Mouse (Mus musculus) right cerebral cortex, postnatal 10 days (tissue): Measurements from ENCODE around the gene Eml3.
A peak's percentile ranks its signal among the peaks of the same experiment; 100 is the strongest.
"Not testable (repeated sequence)": the region's sequence is repeated elsewhere in the genome, so short reads cannot be mapped to it uniquely, and the experiment has no call there.

ENCODE experiments used
- DNase-seq, 2 experiments: peaks; one replicate each; pipeline ENCODE4 v3.0.0; 2021; ENCODE audit warnings: low spot score in 2 of 2

Eml3 gene

DNA sequence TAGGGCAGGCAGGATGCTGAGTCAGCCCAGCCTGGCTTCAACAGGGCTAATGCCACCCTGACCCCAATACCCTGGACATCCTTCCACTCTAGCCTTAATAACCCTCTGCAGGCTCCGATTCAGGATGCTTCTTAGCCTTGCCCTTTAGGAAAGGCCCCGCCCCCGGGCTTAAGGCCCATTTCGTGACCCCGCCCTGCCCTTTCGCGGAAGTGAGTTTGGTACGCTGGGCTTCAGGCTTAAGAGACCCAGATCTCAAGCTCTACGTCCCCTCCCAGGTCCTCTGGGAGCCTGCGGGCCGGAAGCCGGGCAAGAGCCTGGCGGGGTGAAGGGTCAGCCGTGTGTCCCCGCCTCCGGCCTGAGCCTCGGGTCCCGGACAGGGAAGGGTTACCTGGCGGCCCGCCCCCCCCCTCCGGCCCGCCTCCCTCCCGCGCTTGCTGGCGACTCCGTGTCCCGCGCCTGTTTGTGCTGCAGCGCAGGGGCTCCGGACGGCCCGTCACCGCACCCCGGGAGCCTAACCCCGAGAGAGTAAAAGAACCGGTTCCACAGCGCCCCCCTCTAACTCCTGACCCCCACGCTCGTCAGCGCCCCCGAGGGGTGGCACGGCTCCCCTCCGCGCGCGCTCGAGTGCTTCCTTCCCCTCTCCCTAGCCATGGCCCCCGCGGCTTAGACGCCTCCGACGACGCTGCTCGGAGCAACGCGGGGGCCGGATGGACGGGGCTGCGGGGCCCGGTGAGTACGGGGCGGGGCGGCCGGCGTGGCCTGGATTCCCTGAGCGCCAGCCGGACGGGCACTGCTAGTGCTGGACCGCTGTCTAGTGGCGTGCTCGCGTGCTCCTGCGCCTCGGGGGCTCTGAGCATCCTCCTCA lies at the start of gene Eml3, which contains the start of gene Rom1:
Gene Eml3 (plus strand): TSS at position 329 of the 865 bp plus-strand sequence.
Gene Rom1 (minus strand): TSS at position 133 of the 865 bp plus-strand sequence.
- DNase-seq = peak; percentile 73 to 75

DNA sequence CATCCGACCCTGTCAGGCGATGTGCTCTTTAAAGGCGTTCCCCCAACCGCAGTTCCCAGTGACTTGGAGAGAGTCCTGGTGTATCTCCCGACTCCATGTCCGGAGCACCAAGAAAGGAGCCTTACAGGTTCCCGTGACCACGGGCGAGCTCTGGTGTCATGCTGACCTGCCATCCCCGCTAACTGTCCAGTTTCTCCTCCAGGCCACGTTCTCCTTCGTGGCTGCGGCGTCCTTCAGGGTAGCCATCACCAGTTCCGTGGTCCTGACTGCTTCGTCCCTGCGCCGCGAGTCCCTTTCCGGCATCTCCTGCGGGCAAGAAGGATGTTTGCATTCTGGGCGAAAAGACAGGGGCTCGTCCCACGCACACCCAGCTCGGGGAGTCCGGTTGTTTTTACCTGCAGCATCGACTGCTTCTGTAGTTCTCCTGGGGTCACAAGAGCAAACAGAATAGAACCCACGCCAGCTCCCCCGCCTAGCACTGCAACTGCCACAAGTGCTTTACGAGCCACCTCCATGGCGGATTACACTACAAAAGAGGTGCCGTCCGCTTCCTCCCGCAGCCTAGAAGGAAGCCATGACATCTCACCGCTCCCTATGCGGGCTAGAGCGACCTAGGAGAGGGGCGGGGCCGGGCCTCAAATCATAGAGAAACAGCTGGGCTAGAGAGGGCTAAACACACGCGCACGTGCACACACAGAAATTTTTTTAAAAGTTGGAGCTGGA lies 48.9 kb upstream of the Eml3 start, which contains the start of gene Uqcc3:
Gene Uqcc3 (minus strand): TSS at position 613 of the 723 bp plus-strand sequence.
- DNase-seq = peak; percentile 92 to 94

DNA sequence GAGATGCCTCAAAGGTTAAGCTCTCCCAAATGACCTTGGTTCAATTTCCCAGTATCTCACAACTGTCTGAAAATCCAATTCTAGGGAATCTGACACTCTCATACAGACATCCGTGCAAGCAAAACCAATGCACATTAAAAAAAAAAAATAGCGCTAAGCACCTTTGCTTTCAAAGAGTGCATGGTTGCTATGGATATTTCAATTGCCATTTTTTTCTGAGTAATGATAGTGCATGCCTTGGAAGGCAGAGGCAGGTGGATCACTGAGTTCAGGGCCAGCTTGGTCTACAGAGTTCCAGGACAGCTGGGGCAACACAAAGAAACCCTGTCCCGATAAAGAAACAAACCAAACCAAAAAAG lies 48.3 kb upstream of the Eml3 start:
- DNase-seq = no peak

DNA sequence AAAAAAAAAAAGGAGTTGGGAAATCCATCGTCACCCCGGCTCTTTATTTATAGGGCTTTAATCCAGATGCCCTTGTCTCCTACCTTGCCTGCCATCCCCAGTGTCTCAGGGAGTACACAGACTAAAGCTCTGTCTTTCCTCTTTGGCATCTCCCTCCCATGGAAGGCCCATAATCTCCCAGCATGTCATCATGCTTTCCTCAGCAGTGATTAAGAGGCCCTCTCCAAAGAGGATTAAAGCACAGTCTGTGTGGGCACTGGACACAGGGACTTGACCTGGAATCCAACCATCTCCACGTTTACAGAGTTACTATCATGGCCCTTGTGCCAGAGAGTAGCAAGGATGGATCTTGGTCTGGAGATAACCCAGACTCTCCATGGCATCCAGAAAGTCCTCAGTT lies 45.7 kb upstream of the Eml3 start, which contains the start of the genes Lbhd1 and Gm49403:
Gene Lbhd1 (plus strand): TSS at position 117 of the 400 bp plus-strand sequence.
Gene Gm49403 (plus strand): TSS at position 315 of the 400 bp plus-strand sequence.
- DNase-seq = no peak

- DNase-seq = no peak
Measured at GRCm38 (mm10) chr19:8886916-8887584, 42.3 kb upstream of the Eml3 start.

DNA sequence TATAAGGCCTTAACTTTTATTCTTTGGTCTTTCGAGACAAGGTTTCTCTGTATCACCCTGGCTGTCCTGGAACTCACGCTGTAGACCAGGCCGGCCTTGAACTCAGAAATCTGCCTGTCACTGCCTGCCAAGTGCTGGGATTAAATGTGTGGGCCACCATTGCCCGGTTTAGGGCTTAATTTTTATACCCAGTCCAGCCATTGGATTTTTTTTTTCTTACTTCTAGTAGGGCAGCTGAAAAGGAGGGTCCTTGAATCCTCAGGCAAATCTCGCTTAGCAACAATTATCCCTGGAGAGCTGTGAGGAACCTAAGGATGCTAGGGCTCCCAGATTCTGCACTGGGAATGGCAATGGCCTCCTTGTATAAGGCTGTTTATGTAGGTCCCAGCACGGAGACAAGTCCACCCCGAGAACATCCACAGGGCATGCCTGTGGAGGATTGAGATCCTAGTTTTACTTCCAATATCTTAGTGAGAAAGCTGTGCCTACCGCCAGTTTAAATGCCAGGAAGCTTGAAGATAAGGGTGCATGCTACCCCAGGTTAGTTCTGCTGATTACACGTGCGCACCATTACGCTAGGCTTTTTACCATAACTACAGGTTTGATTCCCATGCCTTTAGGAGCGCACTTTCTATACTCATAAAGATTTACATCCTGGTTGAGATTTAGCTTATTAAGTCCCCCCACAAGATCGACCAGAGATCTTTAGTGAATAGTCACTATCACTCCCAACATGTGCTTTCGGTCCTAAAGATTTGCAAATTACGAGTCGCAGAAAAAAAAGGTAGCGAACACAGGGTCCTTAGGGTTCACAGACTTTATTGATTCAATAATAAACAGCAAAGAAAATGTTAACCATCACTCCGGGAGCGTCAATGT lies 41.5 kb upstream of the Eml3 start:
- peak in 1 of 2 experiments; percentile 13 for DNase-seq

- peak; percentile 97 to 98 for DNase-seq
Measured at GRCm38 (mm10) chr19:8888511-8889385, 40.6 kb upstream of the Eml3 start, which contains the start of the genes 1810009A15Rik and Gm49416. TSS of gene 1810009A15Rik (plus strand) at chr19:8888853. TSS of gene Gm49416 (plus strand) at chr19:8888926.

GRCm38 (mm10) chr19:8892829-8893766 lies 36.3 kb upstream of the Eml3 start, which contains the start of gene Ints5:
TSS of gene Ints5 (plus strand) at chr19:8893005.
- peak; percentile 91 for DNase-seq

- DNase-seq = no peak
Measured at GRCm38 (mm10) chr19:8895397-8895960, 33.9 kb upstream of the Eml3 start.

DNA sequence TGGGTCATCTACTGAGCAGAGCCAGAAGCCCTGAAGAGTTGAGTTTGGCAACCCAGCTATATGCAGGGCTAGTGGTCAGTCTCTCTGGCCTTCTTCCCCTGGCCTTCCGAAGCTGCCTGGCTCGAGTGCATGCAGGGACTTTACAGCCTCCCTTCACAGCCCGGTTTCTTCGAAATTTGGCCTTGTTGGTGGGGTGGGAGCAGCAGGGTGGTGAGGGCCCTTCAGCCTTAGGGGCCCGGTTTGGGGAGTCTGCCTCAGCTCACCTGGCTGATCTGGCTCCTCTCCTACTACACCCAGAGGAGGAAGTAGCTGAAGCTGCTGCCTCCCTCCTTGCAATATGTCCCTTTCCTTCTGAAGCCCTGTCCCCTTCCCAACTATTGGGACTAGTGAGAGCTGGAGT lies 33.1 kb upstream of the Eml3 start:
- DNase-seq = not testable (repeated sequence)

- DNase-seq = peak; percentile 56 to 60
Measured at GRCm38 (mm10) chr19:8897211-8897864, 32.0 kb upstream of the Eml3 start.

DNA sequence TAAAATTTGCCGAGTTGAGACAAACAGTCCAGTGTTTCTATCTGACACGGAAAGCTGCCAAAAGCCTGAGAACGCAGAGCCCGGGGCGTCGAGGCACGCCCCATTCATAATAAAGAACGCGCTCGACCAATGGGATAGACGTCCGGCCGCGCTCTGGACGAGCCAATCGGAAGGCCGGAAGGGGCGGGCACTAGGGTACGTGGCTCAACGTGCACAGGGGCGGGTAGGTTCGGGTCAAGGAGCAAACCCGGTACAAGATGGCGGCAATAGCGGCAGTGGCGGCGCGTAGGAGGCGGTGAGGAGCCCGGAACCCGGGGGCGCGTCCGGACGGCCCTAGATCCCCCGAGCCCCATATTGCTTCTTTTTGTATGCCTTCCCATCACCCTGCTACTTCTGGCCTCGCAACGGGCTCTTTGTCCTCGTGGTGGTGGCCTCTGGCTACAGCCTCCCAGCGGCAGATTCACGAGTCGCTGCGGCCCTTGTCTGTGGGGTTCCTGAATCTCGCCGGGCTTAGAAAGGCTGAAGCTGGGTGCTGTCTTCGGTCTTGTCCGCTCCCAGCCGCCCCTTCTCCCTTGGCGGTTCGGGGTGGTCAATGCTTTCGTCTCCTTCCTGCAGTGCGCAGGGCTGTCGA lies 31.4 kb upstream of the Eml3 start, which contains the start of gene Ganab:
Gene Ganab (plus strand): TSS at position 207 of the 631 bp plus-strand sequence.
- peak; percentile 98 for DNase-seq

DNA sequence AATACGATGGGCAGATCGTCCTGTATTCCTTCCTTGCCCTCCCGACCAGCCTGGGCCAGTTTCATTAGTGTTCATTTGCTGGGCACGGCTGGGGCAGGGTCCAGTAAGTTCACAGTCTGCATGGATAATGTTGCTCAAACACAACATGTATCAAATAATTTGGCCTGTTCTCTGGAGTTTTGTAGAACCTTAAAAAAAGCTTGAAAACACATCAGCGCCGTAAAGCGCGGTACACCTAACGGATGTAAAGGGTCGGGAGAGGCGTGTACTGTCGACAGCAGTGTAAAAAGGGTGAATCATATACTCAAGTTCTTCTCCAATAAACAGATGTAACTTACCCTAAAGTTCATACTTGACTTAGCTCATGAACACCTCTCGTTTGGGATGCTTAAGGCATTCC lies 30.8 kb upstream of the Eml3 start:
- no peak for DNase-seq

DNA sequence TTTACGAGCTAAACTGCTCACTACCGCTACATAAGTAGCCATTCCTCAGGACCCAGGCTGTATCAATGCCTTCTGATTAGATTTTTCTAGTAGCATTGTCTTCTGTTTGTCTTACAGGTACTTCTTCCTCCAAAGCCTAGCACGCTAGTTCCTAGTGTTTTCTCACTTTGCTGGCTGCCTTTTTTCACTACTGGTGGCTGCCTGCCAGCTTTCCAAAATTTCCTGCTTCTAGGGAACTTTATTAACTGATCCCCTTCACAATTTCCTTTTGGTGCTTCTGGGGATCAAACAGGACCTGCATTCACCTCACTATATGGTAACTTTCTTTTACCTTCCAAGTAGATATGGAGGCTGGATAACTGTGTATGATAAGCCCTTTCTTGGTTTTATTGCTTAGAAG lies 30.3 kb upstream of the Eml3 start:
- no peak for DNase-seq

DNA sequence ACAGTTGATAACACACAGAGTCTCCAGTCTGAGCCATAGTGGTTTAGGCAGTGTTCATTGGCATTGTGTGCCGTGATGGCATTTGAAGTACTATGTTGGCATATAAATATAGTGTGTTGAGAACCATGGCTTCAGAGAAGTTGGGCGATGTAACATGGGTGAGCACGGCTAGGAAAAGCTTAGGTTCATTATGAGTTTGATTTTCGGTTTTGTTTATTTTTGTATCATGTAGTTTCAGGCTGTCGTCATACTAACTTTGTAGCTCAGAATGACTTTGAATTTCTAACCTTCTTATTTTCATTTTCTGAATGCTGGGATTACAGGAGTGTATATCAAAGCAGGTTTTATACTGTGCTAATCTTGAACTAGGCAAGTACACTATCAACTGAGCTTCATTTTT lies 25.9 kb upstream of the Eml3 start:
- no peak for DNase-seq

GRCm38 (mm10) chr19:8908531-8908930 lies 20.8 kb upstream of the Eml3 start:
- DNase-seq = no peak

DNA sequence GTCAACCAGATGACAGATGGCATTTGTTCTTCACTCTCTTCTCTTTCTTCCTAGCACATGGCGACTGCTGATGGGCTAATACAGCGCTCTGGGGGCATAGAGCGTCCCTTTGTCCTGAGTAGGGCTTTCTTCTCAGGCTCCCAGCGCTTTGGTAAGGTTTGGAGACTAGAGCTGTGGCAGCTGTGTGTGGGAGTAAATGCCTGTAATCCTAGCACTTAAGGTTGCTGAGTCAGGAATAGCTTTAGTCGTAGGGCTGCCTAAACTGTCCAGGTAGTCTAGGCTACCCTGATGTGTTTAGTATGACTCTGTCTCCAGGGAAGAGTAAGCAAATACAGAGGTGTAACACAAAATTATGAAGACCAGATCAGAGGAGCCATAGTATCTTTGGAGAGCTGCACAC lies 17.5 kb upstream of the Eml3 start:
- DNase-seq = no peak
